Mouse (Mus musculus) liver, adult 2 months (tissue): ENCODE measurements around the gene Frmpd3. TPM values are rescaled to one million over a fixed set of nuclear protein-coding genes. Genes with fewer than 3 reads are reported as not detected.
A peak's percentile ranks its signal among the peaks of the same experiment; 100 is the strongest.

Experiments
- DNase-seq: peaks from one replicate; pipeline ENCODE4 v3.0.0-alpha.2; 2011; ENCODE audit warnings: low read depth, low spot score; ENCODE audit errors: extremely low read depth
- H3K27ac ChIP-seq: fragments of 200-500 bp; replicated peaks from 2 replicates; pipeline ENCODE4 v1.5.1; 2012; ENCODE audit warnings: low read depth, mild to moderate bottlenecking, control low read depth, inconsistent platforms, low read length; ENCODE audit not compliant: insufficient read depth
- H3K27me3 ChIP-seq: fragments of 200-500 bp; 2 replicates; pipeline ENCODE4 v1.6.1; 2012; ENCODE audit warnings: mild to moderate bottlenecking, moderate library complexity, low read length, inconsistent platforms; ENCODE audit not compliant: control insufficient read depth, insufficient read depth
- H3K36me3 ChIP-seq: fragments of 200-500 bp; 2 replicates; pipeline ENCODE4 v1.6.1; 2012; ENCODE audit warnings: low read length, inconsistent platforms; ENCODE audit not compliant: control insufficient read depth, insufficient read depth
- H3K4me1 ChIP-seq: fragments of 200-500 bp; 2 replicates; pipeline ENCODE4 v1.6.1; 2011; ENCODE audit warnings: low read length; ENCODE audit not compliant: control insufficient read depth, insufficient read depth
- H3K4me3 ChIP-seq: fragments of 200-500 bp; 2 replicates; pipeline ENCODE4 v1.5.1; 2011; ENCODE audit warnings: low read depth, mild to moderate bottlenecking, control low read depth, low read length, moderate library complexity; ENCODE audit not compliant: insufficient read depth
- H3K79me2 ChIP-seq: fragments of 200-500 bp; 2 replicates; pipeline ENCODE4 v1.6.1; 2012; ENCODE audit warnings: inconsistent platforms, mild to moderate bottlenecking, low read length, moderate library complexity; ENCODE audit not compliant: control insufficient read depth, insufficient read depth
- H3K9ac ChIP-seq: fragments of 200-500 bp; 2 replicates; pipeline ENCODE4 v1.6.1; 2012; ENCODE audit warnings: low read depth, mild to moderate bottlenecking, control low read depth, inconsistent platforms, low read length
- CTCF ChIP-seq: fragments of 200-500 bp; IDR thresholded peaks from 2 replicates; pipeline ENCODE4 v1.5.1; 2011; ENCODE audit warnings: low read depth, low read length, control low read depth
- POLR2A ChIP-seq: fragments of 200-500 bp; IDR thresholded peaks from 2 replicates; pipeline ENCODE4 v1.6.1; 2011; ENCODE audit warnings: low read length, control low read depth; ENCODE audit not compliant: insufficient read depth; ENCODE audit errors: extremely low read depth
- WGBS: fragments of 180-500 bp; shearing (Covaris S2); methylation state at CpG from one replicate; pipeline ENCODE4 v1.1.7; 2018; 5-methylcytosine and 5-hydroxymethylcytosine counted together
- polyA plus RNA-seq: library from polyadenylated mRNA; depleted of rRNA; stranded (reverse); fragments of >200 nt; gene quantifications from 2 replicates; pipeline ENCODE4 v1.2.3, GENCODE M21; 2012
- total RNA-seq: library from RNA; depleted of rRNA; stranded (reverse); fragments of >200 nt; gene quantifications from 2 replicates; pipeline ENCODE4 v1.2.3, GENCODE M21; 2014

The Frmpd3 gene
- total and polyA plus RNA-seq, 2 experiments, result not detected

DNA sequence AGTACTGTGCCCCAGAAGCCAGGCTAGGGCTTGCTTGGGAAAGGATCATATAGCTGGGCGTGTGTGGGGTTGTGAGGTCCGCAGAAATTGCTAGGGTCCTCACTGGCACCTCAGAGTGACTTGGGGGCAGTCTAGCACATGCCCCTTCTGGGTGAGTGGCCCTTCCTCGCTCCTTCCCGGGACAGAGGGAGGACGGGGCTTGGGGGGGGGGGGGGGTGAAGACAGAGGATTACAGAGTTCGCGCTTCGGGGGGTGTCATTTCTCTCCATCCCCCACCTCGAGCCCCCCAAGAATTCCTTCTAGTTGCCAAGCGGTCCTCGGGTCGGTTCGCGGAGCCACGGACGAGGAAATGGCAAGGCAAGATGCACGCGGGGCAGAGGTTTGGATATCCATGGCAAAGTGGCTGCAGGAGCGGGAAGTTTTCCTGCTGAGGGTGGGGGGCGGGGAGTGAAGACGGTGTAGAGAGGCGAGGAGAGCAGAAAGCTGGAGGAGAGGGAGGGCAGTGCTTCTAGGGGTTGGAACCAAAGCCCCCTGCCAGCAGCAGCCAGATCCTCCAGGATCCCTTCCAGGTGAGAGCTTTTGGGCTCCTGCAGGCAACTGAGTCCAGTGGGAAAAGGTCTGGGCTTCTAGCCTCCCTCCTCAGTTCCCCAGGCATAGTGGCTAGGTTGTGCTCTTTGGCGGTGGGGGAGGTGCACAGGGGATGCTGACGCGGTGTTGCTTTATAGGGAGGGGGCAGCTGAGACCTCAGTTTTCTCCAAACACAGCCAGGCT lies 515 bp downstream of the Frmpd3 start:
- Histone ChIP-seq H3K9ac (no peak overlapping the region), H3K4me1 (no peaks in the 10 kb centered on the region), H3K27me3 (no peaks in the 10 kb centered on the region; the same call in 1 of the 2 replicates), H3K4me3 (no peak overlapping the region), H3K79me2 (no peaks in the 10 kb centered on the region), H3K27ac (no peak overlapping the region), H3K36me3 (no peaks in the 10 kb centered on the region)
- no peak for DNase-seq
- 6% methylated on average over 21 of the region's 25 CpGs for WGBS
- TF ChIP-seq POLR2A (no peak), CTCF (no peak)

DNA sequence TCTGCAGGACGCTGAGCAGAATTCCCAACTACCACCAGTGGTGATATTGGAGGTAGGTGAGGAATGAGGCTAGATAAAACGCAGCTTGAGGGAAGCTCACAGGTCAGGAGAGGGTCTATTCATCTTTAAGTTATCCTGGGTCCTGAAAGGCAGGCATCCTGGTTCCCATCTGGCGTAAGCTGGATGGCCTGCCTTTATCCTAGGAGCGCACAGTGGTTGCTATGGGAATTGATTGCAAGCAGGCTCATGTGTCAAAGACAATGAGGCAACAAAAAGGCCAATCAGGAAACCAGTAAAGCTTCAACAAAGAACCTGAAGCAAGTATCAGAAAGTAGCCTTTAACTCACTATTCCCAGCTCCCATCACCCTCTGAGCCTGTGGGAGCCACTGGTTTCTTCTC lies 33.6 kb downstream of the Frmpd3 start:
- 52% methylated on average over 4 of the region's 4 CpGs for WGBS
- Histone ChIP-seq H3K36me3 (no peaks in the 10 kb centered on the region), H3K4me3 (no peak overlapping the region), H3K27ac (no peak overlapping the region), H3K9ac (no peak overlapping the region), H3K27me3 (no peaks in the 10 kb centered on the region), H3K4me1 (no peaks in the 10 kb centered on the region), H3K79me2 (no peaks in the 10 kb centered on the region)
- TF ChIP-seq POLR2A (no peak), CTCF (no peak)
- no peak for DNase-seq

DNA sequence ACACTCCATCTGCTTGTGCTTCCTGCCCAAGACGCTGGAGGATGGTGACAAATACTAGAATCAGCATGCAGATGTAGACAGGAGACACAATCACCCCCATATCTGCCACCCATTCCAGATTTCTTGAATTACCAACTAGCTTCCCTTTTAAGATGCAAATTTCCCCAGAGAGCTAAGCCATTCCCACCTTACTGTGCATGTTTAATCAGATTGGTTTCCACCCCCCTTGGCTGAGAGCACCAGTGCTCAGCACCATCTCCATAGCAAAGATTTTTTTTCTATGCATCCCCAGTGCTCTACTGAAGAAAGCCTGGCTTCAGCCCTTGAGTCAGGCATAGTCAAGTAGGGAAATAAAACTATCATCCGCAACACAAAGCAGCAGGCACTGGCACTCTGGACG lies 57.9 kb downstream of the Frmpd3 start:
- Histone ChIP-seq H3K27ac (no peak overlapping the region), H3K9ac (no peak overlapping the region), H3K4me1 (no peaks in the 10 kb centered on the region), H3K79me2 (no peaks in the 10 kb centered on the region), H3K27me3 (no peaks in the 10 kb centered on the region), H3K4me3 (no peak overlapping the region), H3K36me3 (no peaks in the 10 kb centered on the region)
- DNase-seq, result no peak
- 47% methylated on average over 3 of the region's 3 CpGs for WGBS
- TF ChIP-seq CTCF, result no peak
- TF ChIP-seq POLR2A, result no peak

DNA sequence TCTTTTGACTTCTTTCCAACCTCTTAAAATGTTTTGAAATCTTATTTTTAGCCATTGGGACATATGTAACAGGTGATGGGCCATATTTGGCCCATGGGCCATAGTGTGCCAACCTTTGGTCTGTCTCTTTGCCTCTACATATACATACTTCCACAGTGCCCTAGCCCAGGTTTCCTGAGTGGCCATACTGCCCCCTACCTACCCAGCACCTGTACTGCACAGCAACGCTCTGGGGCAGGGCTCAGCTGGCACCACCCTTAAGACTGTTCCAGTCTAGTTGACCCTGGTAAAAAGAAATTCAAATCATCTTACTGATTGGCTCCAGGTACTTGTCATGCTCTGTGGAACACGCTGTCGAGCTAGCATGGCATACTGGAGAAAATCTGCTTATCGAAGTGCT lies 60.8 kb downstream of the Frmpd3 start:
- Histone ChIP-seq H3K27ac (no peak overlapping the region), H3K36me3 (no peaks in the 10 kb centered on the region), H3K4me3 (no peak overlapping the region), H3K27me3 (no peaks in the 10 kb centered on the region), H3K4me1 (peaks cover 2% of the 10 kb centered on the region; the same call in 1 of the 2 replicates), H3K9ac (no peak overlapping the region), H3K79me2 (no peaks in the 10 kb centered on the region)
- 57% methylated on average over 4 of the region's 4 CpGs for WGBS
- no peak for DNase-seq
- TF ChIP-seq CTCF, result peak; percentile 41
- TF ChIP-seq POLR2A, result no peak

DNA sequence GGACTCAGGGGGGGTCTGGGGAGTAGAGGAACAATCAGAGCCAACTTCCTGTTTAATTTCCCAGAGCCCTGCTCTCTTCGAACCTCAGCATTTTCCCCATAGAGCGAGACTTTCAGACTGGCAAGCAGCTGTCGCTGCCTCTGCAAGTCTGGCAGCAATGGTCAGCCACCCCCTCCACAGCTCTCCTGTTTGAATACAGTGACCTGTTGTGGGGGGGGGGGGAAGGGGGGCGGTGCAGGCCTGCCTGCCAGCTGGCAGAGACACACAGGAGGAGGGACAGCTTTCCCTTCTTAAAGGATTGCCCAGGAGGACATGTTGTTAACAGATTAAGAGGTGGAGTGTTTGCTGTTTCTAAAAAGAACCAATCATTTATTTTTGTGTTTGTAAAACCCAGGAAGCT lies 64.0 kb downstream of the Frmpd3 start:
- DNase-seq, result no peak
- Histone ChIP-seq H3K4me1 (peaks cover 2% of the 10 kb centered on the region; the same call in 1 of the 2 replicates), H3K4me3 (no peak overlapping the region), H3K9ac (no peak overlapping the region), H3K27ac (no peak overlapping the region), H3K36me3 (no peaks in the 10 kb centered on the region), H3K79me2 (no peaks in the 10 kb centered on the region), H3K27me3 (no peaks in the 10 kb centered on the region)
- TF ChIP-seq POLR2A, result no peak
- TF ChIP-seq CTCF, result no peak
- WGBS, result 12% methylated on average over 4 of the region's 4 CpGs

DNA sequence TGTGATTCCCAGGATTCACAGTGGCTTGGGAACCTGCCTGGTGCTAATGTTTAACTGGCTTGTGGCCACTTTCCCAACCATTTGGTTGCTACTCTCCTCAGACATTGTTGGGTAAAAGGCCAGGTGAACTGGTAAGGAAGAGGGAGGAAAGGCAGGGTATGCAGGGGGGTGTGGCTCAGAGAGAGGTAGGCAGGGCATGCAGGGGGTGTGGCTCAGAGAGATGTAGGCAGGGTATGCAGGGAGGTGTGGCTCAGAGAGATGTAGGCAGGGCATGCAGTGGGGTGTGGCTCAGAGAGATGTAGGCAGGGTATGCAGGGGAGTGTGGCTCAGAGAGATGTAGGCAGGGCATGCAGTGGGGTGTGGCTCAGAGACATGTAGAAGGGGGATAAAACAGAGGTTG lies 64.4 kb downstream of the Frmpd3 start:
- Histone ChIP-seq H3K4me1 (peaks cover 2% of the 10 kb centered on the region; the same call in 1 of the 2 replicates), H3K79me2 (no peaks in the 10 kb centered on the region), H3K27me3 (no peaks in the 10 kb centered on the region), H3K9ac (no peak overlapping the region), H3K36me3 (no peaks in the 10 kb centered on the region), H3K4me3 (no peak overlapping the region), H3K27ac (no peak overlapping the region)
- TF ChIP-seq POLR2A, result no peak
- TF ChIP-seq CTCF, result no peak
- peak; percentile 15 for DNase-seq
